Mouse (Mus musculus) inflammation-experienced regulatory T-cells, adult 16 weeks (primary cell): ENCODE data around the gene Ube2e2. TPM values are rescaled to one million over a fixed set of nuclear protein-coding genes. Genes with fewer than 3 reads are reported as not detected.

Source experiments
- polyA plus RNA-seq: library from polyadenylated mRNA; unstranded; fragments of 100-300 nt; shearing (Covaris generic); gene quantifications from one replicate; pipeline ENCODE4 v1.2.1, GENCODE M21; 2017

Gene Ube2e2
- polyA plus RNA-seq, result 0.44 TPM

DNA sequence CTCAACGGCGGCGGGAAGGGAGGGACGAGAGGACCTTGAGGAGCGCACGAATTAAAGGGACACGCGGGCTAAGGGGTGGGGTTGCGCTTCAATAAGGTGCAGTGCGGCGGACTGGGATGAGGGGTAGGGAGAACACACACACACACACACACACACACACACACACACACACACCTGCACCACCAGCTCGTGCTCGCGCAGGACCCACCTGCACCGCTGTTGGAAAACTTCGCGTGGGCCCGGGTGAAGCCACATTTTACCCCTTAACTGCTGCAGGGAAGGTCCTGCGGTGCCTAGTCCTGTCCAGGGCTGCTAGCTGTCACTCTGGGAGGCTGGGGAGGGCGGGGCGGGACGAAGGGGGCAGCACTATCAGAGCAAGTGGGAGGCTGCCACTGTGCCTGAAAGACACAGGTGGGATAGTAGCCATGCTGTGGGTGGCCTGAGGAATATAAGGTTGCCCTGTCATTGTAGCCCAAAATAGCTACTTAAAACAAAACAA, at the start of gene Ube2e2:
TSS of gene Ube2e2 (minus strand) at position 321 of the 499 bp plus-strand sequence.

